Mouse (Mus musculus) frontal cortex, postnatal 25 days (tissue): ENCODE measurements around the gene Dab2.

Experiments used
- DNase-seq, 2 experiments: peaks; one replicate each; pipeline ENCODE4 v3.0.0; 2022; ENCODE audit warnings: low spot score in 2 of 2

Gene Dab2

GRCm38 (mm10) chr15:6466995-6467394, 167.4 kb downstream of the Dab2 start:
- DNase-seq, result no peak

- DNase-seq, result no peak
Measured at GRCm38 (mm10) chr15:6468845-6469244, 169.3 kb downstream of the Dab2 start.

DNA sequence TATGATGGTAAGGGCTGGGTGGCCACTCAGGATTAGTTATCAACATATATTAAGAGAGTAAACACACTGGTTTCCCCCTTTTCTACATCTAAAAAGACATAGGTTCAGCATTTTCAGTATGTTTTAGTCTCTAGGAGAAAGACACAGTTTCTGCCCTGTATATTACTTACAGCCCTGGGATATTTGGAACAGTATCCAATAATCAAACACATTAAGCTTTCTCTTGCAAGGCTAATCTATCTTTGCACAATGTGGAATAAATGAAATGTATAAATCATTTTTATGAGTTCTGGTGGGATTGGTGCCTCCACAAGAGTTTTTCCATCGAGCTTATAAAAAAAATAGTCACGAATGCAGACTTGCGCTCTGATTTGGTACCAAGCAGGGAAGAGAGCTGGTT, 169.8 kb downstream of the Dab2 start:
- no peak for DNase-seq

DNA sequence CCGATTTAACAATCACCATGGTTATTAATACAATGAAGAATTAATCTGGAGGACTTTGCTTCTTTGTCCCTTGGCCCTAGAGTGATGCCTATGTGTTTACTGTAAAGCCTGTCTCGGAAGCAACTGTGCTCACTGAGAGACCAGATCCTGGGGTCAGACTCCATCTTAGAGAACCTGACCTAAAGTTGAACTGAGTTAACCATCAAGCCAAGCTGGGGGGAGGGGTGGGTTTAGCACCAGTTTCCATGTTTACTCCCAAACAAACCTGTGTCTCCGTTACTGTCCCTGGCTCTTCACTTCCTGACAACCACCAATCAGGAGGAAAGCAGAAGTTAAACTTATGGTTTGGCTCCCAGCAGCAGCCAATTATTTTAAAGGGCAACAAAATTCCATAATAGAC, 184.0 kb downstream of the Dab2 start:
- DNase-seq, result no peak
